Mouse (Mus musculus) liver, adult 2 months (tissue): ENCODE data around the gene Lce1f.

ENCODE experiments used
- CTCF ChIP-seq: fragments of 200-500 bp; IDR thresholded peaks from 2 replicates; pipeline ENCODE4 v1.5.1; 2011; ENCODE audit warnings: low read depth, low read length, control low read depth
- POLR2A ChIP-seq: fragments of 200-500 bp; IDR thresholded peaks from 2 replicates; pipeline ENCODE4 v1.6.1; 2011; ENCODE audit warnings: low read length, control low read depth; ENCODE audit not compliant: insufficient read depth; ENCODE audit errors: extremely low read depth

- TF ChIP-seq CTCF (no peak), POLR2A (no peak)
Observed at GRCm38 (mm10) chr3:92764965-92765364, 44.8 kb upstream of the Lce1f start, which contains the start of gene Lce1h.
